Mouse (Mus musculus) small intestine, adult 2 months (tissue): ENCODE results near the gene Slc4a1ap.

ENCODE experiments used
- CTCF ChIP-seq: fragments of 200-500 bp; IDR thresholded peaks from 2 replicates; pipeline ENCODE4 v1.5.1; 2012; ENCODE audit warnings: low read depth, mild to moderate bottlenecking, control low read depth, inconsistent platforms, low read length, moderate library complexity, mixed read lengths; ENCODE audit not compliant: insufficient replicate concordance, insufficient read length; ENCODE audit errors: extremely low read depth
- POLR2A ChIP-seq: fragments of 200-500 bp; IDR thresholded peaks from 2 replicates; pipeline ENCODE4 v1.6.1; 2012; ENCODE audit warnings: low read depth, mild to moderate bottlenecking, control low read depth, inconsistent platforms, low read length, moderate library complexity

DNA sequence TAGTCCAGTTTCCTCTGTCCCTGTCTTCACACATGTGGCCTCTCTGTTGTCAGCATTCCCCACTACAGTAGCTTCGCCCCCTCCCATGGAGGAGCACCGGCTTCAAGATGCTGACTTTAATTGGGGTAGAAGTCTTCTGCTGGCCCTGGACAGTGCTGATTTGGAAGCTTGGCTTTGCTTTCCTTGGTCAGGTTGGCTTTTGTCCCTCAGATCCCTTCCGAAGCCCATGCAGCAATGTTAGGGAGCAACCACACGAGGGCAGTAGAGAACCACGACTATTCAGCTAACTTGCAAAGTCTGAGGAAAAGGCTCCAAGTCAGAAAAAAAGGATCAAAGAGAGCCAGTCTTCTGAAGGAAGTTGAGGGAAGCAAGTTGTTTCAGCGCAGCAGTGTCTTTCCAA, 36.7 kb downstream of the Slc4a1ap start:
- TF ChIP-seq CTCF (peak; percentile 81; the same call in 1 of the 2 replicates), POLR2A (no peak)
